Mouse (Mus musculus) spleen, adult 2 months (tissue): ENCODE results near the gene Chst15. TPM values are rescaled to one million over a fixed set of nuclear protein-coding genes. Genes with fewer than 3 reads are reported as not detected.

Experiments
- DNase-seq, 2 experiments: peaks; one replicate each; pipeline versions ENCODE4 v3.0.0 to v3.0.0-alpha.2; 2012 to 2021; ENCODE audit warnings: low spot score in 2 of 2, low read depth in 1 of 2
- H3K27ac ChIP-seq: fragments of 200-500 bp; 2 replicates; pipeline ENCODE4 v1.5.1; 2012; ENCODE audit warnings: low read length, inconsistent platforms; ENCODE audit not compliant: insufficient read depth
- H3K27me3 ChIP-seq: fragments of 200-500 bp; 2 replicates; pipeline ENCODE4 v1.6.1; 2012; ENCODE audit warnings: mild to moderate bottlenecking, moderate library complexity, low read length, inconsistent platforms; ENCODE audit not compliant: control insufficient read depth, insufficient read depth
- H3K36me3 ChIP-seq: fragments of 200-500 bp; 2 replicates; pipeline ENCODE4 v1.6.1; 2012; ENCODE audit warnings: mild to moderate bottlenecking, low read length, inconsistent platforms; ENCODE audit not compliant: control insufficient read depth, insufficient read depth
- H3K4me1 ChIP-seq: fragments of 200-500 bp; 2 replicates; pipeline ENCODE4 v1.6.1; 2011; ENCODE audit warnings: inconsistent platforms; ENCODE audit not compliant: control insufficient read depth, insufficient read depth, insufficient read length
- H3K4me3 ChIP-seq: fragments of 200-500 bp; 2 replicates; pipeline ENCODE4 v1.5.1; 2011; ENCODE audit warnings: mild to moderate bottlenecking, inconsistent platforms; ENCODE audit not compliant: insufficient read depth, insufficient read length; ENCODE audit errors: extremely low read depth
- CTCF ChIP-seq: fragments of 200-500 bp; IDR thresholded peaks from 2 replicates; pipeline ENCODE4 v1.5.1; 2011; ENCODE audit warnings: mild to moderate bottlenecking, inconsistent platforms; ENCODE audit not compliant: insufficient read depth, insufficient read length, insufficient replicate concordance; ENCODE audit errors: extremely low read depth
- POLR2A ChIP-seq: fragments of 200-500 bp; IDR thresholded peaks from 2 replicates; pipeline ENCODE4 v1.6.1; 2011; ENCODE audit warnings: low read depth, low read length, inconsistent platforms
- WGBS: fragments of 180-500 bp; shearing (Covaris S2); methylation state at CpG from one replicate; pipeline ENCODE4 v1.1.7; 2018; 5-methylcytosine and 5-hydroxymethylcytosine counted together
- polyA plus RNA-seq: library from polyadenylated mRNA; depleted of rRNA; stranded (reverse); fragments of >200 nt; gene quantifications from 2 replicates; pipeline ENCODE4 v1.2.3, GENCODE M21; 2012; rRNA removed

Chst15 gene
- polyA plus RNA-seq, 1 experiment = 27.9 TPM

DNA sequence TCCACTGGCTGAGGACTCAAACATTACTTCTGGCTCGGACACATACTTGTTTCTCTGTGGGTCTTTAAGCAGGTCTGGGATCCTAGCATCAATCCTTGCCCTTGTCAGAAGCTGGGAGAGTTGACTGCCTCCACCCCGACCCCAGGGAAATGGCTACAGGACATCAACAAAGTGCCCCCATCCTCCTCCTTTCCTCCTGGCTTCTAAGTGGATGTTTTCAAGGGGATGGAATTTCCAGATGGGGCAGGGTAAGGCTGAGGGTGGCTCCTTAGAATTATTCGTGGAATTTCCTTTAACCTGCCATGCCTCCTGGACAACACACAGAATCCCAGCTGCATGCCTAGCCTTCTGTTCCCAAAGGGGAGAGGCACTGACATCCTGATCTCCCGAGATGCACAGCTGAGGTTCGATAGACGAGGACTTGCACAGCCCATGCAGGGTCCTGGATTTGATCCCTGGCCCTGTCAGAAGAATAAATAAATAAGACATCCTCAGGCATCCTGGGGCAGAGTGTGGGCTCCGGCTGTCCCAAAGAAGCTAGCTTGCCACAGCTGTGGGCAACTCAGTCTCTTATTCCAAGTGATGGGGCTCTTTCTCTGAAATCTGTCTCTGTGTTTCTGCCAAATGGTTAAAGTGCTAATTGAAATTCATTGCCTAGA lies 119.1 kb downstream of the Chst15 start:
- DNase-seq = no peak
- TF ChIP-seq CTCF = no peak
- TF ChIP-seq POLR2A = no peak
- H3K4me1 ChIP-seq = no peaks in the 10 kb centered on the region
- no peak overlapping the region for H3K4me3 ChIP-seq
- H3K27me3 ChIP-seq = no peaks in the 10 kb centered on the region
- WGBS = 49% methylated on average over 7 of the region's 7 CpGs
- no peaks in the 10 kb centered on the region for H3K36me3 ChIP-seq
- H3K27ac ChIP-seq = no peak overlapping the region

DNA sequence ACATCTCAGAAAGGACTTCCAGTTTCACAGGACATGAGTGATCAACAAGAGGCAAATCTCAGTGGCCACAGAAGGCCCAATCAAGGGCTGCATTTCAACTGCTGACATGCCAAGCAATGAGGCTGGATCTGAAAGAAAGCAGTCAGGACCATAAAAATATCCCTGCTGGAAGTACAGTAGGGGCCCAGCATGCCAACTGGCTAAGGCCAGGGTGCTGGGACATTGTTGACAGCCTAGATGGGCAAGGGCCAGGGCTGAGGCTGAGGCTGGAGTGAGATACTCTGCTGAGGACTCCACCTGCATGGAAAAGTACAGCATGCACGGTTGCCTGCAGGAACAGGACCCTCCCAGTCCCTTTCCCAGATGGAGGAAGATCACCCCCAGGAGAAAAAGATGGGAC lies 120.4 kb downstream of the Chst15 start:
- 81% methylated on average over 1 of the region's 1 CpGs for WGBS
- H3K27me3 ChIP-seq = no peaks in the 10 kb centered on the region
- no peak for DNase-seq
- no peaks in the 10 kb centered on the region for H3K36me3 ChIP-seq
- TF ChIP-seq POLR2A = no peak
- no peak for TF ChIP-seq CTCF
- no peak overlapping the region for H3K27ac ChIP-seq
- H3K4me3 ChIP-seq = no peak overlapping the region
- H3K4me1 ChIP-seq = no peaks in the 10 kb centered on the region

DNA sequence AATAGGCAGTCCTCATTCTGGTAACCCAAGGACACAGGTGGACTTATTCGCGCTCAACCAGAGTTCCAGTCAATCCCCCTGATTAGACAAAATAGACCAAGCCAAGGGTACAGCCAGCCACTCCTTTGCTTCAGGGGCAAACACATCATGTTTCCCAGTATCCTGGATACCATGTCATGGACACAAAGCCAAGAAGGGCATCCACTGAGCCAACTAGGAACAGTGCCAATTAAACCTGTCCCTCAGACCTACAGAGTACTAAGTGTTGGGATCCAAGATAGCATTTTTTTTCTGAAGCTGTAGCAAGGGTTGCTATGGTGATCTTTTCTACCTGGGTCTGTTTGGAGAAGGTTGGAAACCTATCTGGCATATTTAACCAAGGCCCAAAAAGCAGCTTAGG lies 123.4 kb downstream of the Chst15 start:
- Histone ChIP-seq H3K4me3 (no peak overlapping the region), H3K27me3 (no peaks in the 10 kb centered on the region), H3K36me3 (no peaks in the 10 kb centered on the region), H3K4me1 (no peaks in the 10 kb centered on the region), H3K27ac (no peak overlapping the region)
- no peak for DNase-seq
- WGBS = 91% methylated on average over 2 of the region's 2 CpGs
- TF ChIP-seq POLR2A = no peak
- no peak for TF ChIP-seq CTCF

DNA sequence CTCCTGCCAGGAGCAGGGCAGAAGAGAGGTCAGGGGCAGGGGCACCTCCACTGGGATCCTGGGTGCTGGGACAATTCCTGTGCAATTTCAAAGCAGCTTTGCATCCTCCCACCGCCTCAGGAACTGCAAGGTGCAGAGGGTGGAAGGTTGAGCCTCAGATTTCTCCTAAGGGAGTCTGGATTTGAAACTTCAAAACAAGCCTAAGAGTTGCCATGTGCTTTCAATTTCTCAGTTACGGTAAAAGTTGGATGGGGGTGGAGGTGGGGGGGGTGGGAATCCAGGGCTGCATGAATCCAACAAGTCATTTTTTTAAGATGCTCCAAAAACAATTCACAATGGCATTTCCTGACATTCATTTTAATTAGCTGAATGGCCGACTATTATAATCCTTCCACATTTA lies 129.6 kb downstream of the Chst15 start:
- no peaks in the 10 kb centered on the region for H3K4me1 ChIP-seq
- no peak overlapping the region for H3K4me3 ChIP-seq
- H3K36me3 ChIP-seq = no peaks in the 10 kb centered on the region
- DNase-seq = no peak
- TF ChIP-seq CTCF (no peak), POLR2A (no peak)
- 63% methylated on average over 3 of the region's 3 CpGs for WGBS
- H3K27me3 ChIP-seq = no peaks in the 10 kb centered on the region
- no peak overlapping the region for H3K27ac ChIP-seq

Other genes starting within 250 kb of the Chst15 start
- 5.8 and 7.6 TPM in 2 replicates for gene Cpxm2, start 162.5 kb downstream of the Chst15 start, polyA plus RNA-seq